Mouse (Mus musculus) liver, postnatal 0 days (tissue): ENCODE measurements around the gene Rasgrp3. TPM values are rescaled to one million over a fixed set of nuclear protein-coding genes. Genes with fewer than 3 reads are reported as not detected.

Source experiments
- ATAC-seq: fragments of 200-750 bp; cut with Nextera tagmentation; 2 replicates; pipeline ENCODE4 v1.8.0; 2017; ENCODE audit warnings: mild to moderate bottlenecking, moderate library complexity
- DNase-seq: peaks from one replicate; pipeline ENCODE4 v3.0.0-alpha.2; 2016
- H3K27ac ChIP-seq: fragments of 300-500 bp; sonication (generic); 2 replicates; pipeline ENCODE4 v1.5.1; 2014; ENCODE audit warnings: antibody characterized with exemption, moderate library complexity, mild to moderate bottlenecking, low read depth
- H3K27me3 ChIP-seq: fragments of 300-500 bp; sonication (generic); 2 replicates; pipeline ENCODE4 v1.6.1; 2014; ENCODE audit warnings: low read length, control low read depth, mixed read lengths; ENCODE audit not compliant: insufficient read depth
- H3K36me3 ChIP-seq: fragments of 300-500 bp; sonication (generic); replicated peaks from 2 replicates; pipeline ENCODE4 v1.6.1; 2014; ENCODE audit warnings: mild to moderate bottlenecking, control low read depth, low read length, moderate library complexity, mixed read lengths; ENCODE audit not compliant: insufficient read depth
- H3K4me1 ChIP-seq: fragments of 300-500 bp; sonication (generic); 2 replicates; pipeline ENCODE4 v1.6.1; 2014; ENCODE audit warnings: antibody characterized with exemption, mild to moderate bottlenecking, control low read depth; ENCODE audit not compliant: insufficient read depth
- H3K4me2 ChIP-seq: fragments of 300-500 bp; sonication (generic); 2 replicates; pipeline ENCODE4 v1.6.1; 2014; ENCODE audit warnings: low read depth, mild to moderate bottlenecking, low read length, moderate library complexity, mixed read lengths
- H3K4me3 ChIP-seq: fragments of 300-500 bp; sonication (generic); 2 replicates; pipeline ENCODE4 v1.5.1; 2014; ENCODE audit warnings: low read depth, low read length
- H3K9ac ChIP-seq: fragments of 300-500 bp; sonication (generic); replicated peaks from 2 replicates; pipeline ENCODE4 v1.6.1; 2014; ENCODE audit warnings: mild to moderate bottlenecking, moderate library complexity
- H3K9me3 ChIP-seq: fragments of 300-500 bp; sonication (generic); 2 replicates; pipeline ENCODE4 v1.6.1; 2016; ENCODE audit warnings: mild to moderate bottlenecking, control low read depth, low read length, mixed read lengths
- CTCF ChIP-seq: sonication (generic); IDR thresholded peaks from 2 replicates; pipeline ENCODE4 v1.5.1; 2016; ENCODE audit warnings: antibody characterized with exemption, low read depth
- EP300 ChIP-seq: IDR thresholded peaks from 2 replicates; pipeline ENCODE4 v1.6.1; 2016; ENCODE audit warnings: antibody characterized with exemption, low read depth, mild to moderate bottlenecking
- WGBS: fragments of 180-500 bp; shearing (Covaris S2); extraction: QIAGEN DNeasy Blood & Tissue Kit; methylation state at CpG from one replicate; pipeline ENCODE4 v1.1.7; 2014; ENCODE audit not compliant: insufficient replicate concordance; 5-methylcytosine and 5-hydroxymethylcytosine counted together
- polyA plus RNA-seq: library from polyadenylated mRNA; unstranded; fragments of >200 nt; fragmentation: Nextera tagmentation; extraction: Ambion mirVana; gene quantifications from 2 replicates; pipeline ENCODE4 v1.2.1, GENCODE M21; 2015

The Rasgrp3 gene
- 3.7 and 4.1 TPM in 2 replicates for polyA plus RNA-seq

GRCm38 (mm10) chr17:75435599-75435998 lies at the start of gene Rasgrp3:
TSS of gene Rasgrp3 (plus strand) at chr17:75435896.
- no peak for DNase-seq
- H3K9ac ChIP-seq: no peak within 1 kb of the TSS
- no peaks in the 10 kb centered on the region for H3K36me3 ChIP-seq
- H3K4me2 ChIP-seq: no peak within 1 kb of the TSS
- H3K27me3 ChIP-seq: no peaks in the 10 kb centered on the region
- H3K27ac ChIP-seq: peak within 1 kb of the TSS; percentile 23; the same call in 1 of the 2 replicates
- TF ChIP-seq EP300: no peak
- no peak for TF ChIP-seq CTCF
- ATAC-seq: 0 out of 2 replicates have a peak, but pooled peaks have one; percentile 10
- 0 out of 2 replicates have a peak within 1 kb of the TSS, but pooled peaks have one; percentile 0 for H3K4me3 ChIP-seq
- H3K9me3 ChIP-seq: no peaks in the 10 kb centered on the region
- 0 out of 2 replicates have a peak, but pooled peaks cover 2% of the 10 kb centered on the region for H3K4me1 ChIP-seq
- 38% methylated on average over 6 of the region's 6 CpGs for WGBS

DNA sequence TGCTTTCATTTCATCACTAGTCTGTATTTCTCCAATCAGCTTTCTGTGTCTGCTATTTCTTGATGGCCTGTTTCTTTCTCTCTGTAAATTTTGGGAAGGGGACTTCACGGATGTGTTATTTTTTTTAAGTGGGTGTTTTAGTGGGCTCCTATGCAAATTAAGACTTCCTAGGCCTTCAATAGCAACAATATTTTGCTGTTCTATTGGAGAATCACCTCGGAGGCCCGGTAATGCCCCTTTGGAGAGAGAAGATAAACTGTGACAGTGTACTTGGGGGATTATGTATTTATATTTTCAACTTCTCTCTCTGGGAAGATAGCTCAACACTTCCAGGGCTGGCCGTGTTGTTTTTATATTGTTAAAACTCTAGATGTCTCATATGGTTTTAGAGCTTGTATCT lies 47.3 kb upstream of the Rasgrp3 start:
- Histone ChIP-seq H3K4me3 (no peak overlapping the region), H3K4me2 (no peak overlapping the region), H3K27ac (no peak overlapping the region), H3K27me3 (no peaks in the 10 kb centered on the region), H3K9me3 (no peaks in the 10 kb centered on the region), H3K4me1 (no peaks in the 10 kb centered on the region), H3K9ac (no peak overlapping the region), H3K36me3 (no peaks in the 10 kb centered on the region)
- TF ChIP-seq EP300: no peak
- TF ChIP-seq CTCF: no peak
- ATAC-seq (no peak), DNase-seq (no peak)
- WGBS: 82% methylated on average over 4 of the region's 4 CpGs

- no peak overlapping the region for H3K4me3 ChIP-seq
- WGBS: 80% methylated on average over 10 of the region's 10 CpGs
- H3K4me2 ChIP-seq: no peak overlapping the region
- H3K36me3 ChIP-seq: no peaks in the 10 kb centered on the region
- no peaks in the 10 kb centered on the region for H3K4me1 ChIP-seq
- ATAC-seq (no peak), DNase-seq (no peak)
- no peaks in the 10 kb centered on the region for H3K9me3 ChIP-seq
- no peaks in the 10 kb centered on the region for H3K27me3 ChIP-seq
- no peak overlapping the region for H3K9ac ChIP-seq
- H3K27ac ChIP-seq: no peak overlapping the region
- TF ChIP-seq EP300 (no peak), CTCF (no peak)
Observed at GRCm38 (mm10) chr17:75390142-75390541, 45.6 kb upstream of the Rasgrp3 start.

- no peak for ATAC-seq
- Histone ChIP-seq H3K9me3 (no peaks in the 10 kb centered on the region), H3K4me3 (no peak overlapping the region), H3K36me3 (no peaks in the 10 kb centered on the region), H3K4me2 (no peak overlapping the region), H3K9ac (no peak overlapping the region), H3K27me3 (no peaks in the 10 kb centered on the region), H3K27ac (no peak overlapping the region), H3K4me1 (no peaks in the 10 kb centered on the region)
- WGBS: 66% methylated on average over 6 of the region's 6 CpGs
- TF ChIP-seq EP300 (no peak), CTCF (no peak)
- DNase-seq: no peak
Observed at GRCm38 (mm10) chr17:75391429-75392192, 44.1 kb upstream of the Rasgrp3 start.

DNA sequence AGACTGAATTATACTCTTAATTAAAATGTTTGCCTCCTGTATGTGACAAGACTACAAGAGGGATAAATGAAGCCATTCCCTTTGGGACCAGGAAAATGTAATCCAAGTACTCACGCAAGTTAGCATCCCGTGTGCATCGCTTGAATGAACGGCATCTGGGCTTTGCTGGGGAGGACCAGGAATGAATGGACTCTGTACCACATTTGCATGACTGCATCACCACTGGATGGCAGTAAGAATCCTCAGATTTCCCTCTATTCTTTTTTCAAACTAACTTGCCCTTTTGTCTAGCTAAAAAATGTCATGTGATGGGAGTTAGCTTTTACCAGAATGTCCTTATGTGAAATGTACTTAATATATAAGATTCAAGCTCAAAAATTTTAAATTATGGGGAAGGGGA lies 29.3 kb upstream of the Rasgrp3 start:
- DNase-seq (no peak), ATAC-seq (no peak)
- Histone ChIP-seq H3K4me3 (no peak overlapping the region), H3K27ac (no peak overlapping the region), H3K9ac (no peak overlapping the region), H3K4me2 (no peak overlapping the region), H3K9me3 (no peaks in the 10 kb centered on the region), H3K36me3 (no peaks in the 10 kb centered on the region), H3K27me3 (no peaks in the 10 kb centered on the region), H3K4me1 (no peaks in the 10 kb centered on the region)
- WGBS: 57% methylated on average over 4 of the region's 4 CpGs
- TF ChIP-seq CTCF: peak; percentile 53
- no peak for TF ChIP-seq EP300

- H3K27me3 ChIP-seq: no peaks in the 10 kb centered on the region
- WGBS: 68% methylated on average over 3 of the region's 3 CpGs
- TF ChIP-seq CTCF: no peak
- no peak for TF ChIP-seq EP300
- no peak overlapping the region for H3K4me2 ChIP-seq
- no peak overlapping the region for H3K9ac ChIP-seq
- H3K27ac ChIP-seq: no peak overlapping the region
- ATAC-seq (no peak), DNase-seq (no peak)
- no peaks in the 10 kb centered on the region for H3K9me3 ChIP-seq
- H3K4me3 ChIP-seq: no peak overlapping the region
- no peaks in the 10 kb centered on the region for H3K36me3 ChIP-seq
- no peaks in the 10 kb centered on the region for H3K4me1 ChIP-seq
Observed at GRCm38 (mm10) chr17:75416861-75417260, 18.8 kb upstream of the Rasgrp3 start.
